Mouse (Mus musculus) heart, postnatal 0 days (tissue): Measurements from ENCODE around the gene Elovl7.

Source experiments
- CTCF ChIP-seq: IDR thresholded peaks from 2 replicates; pipeline ENCODE4 v1.5.1; 2016; ENCODE audit warnings: antibody characterized with exemption, control low read depth, low read depth
- EP300 ChIP-seq: IDR thresholded peaks from 2 replicates; pipeline ENCODE4 v1.6.1; 2016; ENCODE audit warnings: antibody characterized with exemption, low read depth

GRCm38 (mm10) chr13:108297350-108298093 is 83.3 kb downstream of the Elovl7 start:
- no peak for TF ChIP-seq EP300
- TF ChIP-seq CTCF = no peak
